Mouse (Mus musculus): ENCODE data around the gene Serhl.

GRCm38 (mm10) chr15:83154309-83154708 lies 65.0 kb downstream of the Serhl start:
- TF ChIP-seq POLR2A (IDR thresholded peaks at IDR 0.05; ENCODE audit: control insufficient read depth, extremely low read depth, insufficient read depth, low read length, poor library complexity) (no peak), CTCF (IDR thresholded peaks at IDR 0.05; ENCODE audit: borderline replicate concordance, control insufficient read depth, extremely low read depth, insufficient read depth, low read length, poor library complexity) (no peak)
